Mouse (Mus musculus) heart, postnatal 0 days (tissue): ENCODE measurements around the gene Unkl. TPM values are rescaled to one million over a fixed set of nuclear protein-coding genes. Genes with fewer than 3 reads are reported as not detected.
"Not testable (repeated sequence)": the region's sequence is repeated elsewhere in the genome, so short reads cannot be mapped to it uniquely, and the experiment has no call there.

Experiments
- ATAC-seq: fragments of 200-750 bp; cut with Nextera tagmentation; 2 replicates; pipeline ENCODE4 v1.8.0; 2017; ENCODE audit warnings: low read depth, moderate number of reproducible peaks, moderate library complexity; ENCODE audit not compliant: insufficient read depth
- DNase-seq: peaks from one replicate; pipeline ENCODE4 v3.0.0-alpha.2; 2016; ENCODE audit warnings: low spot score
- H3K27ac ChIP-seq: fragments of 300-500 bp; sonication (generic); 2 replicates; pipeline ENCODE4 v1.5.1; 2014; ENCODE audit warnings: low read depth, mild to moderate bottlenecking
- H3K27me3 ChIP-seq: fragments of 300-500 bp; sonication (generic); 2 replicates; pipeline ENCODE4 v1.6.1; 2014; ENCODE audit warnings: low read length, mixed read lengths; ENCODE audit not compliant: control insufficient read depth, insufficient read depth
- H3K36me3 ChIP-seq: fragments of 300-500 bp; sonication (generic); replicated peaks from 2 replicates; pipeline ENCODE4 v1.6.1; 2014; ENCODE audit warnings: low read length, mixed read lengths; ENCODE audit not compliant: control insufficient read depth, insufficient read depth
- H3K4me1 ChIP-seq: fragments of 300-500 bp; sonication (generic); 2 replicates; pipeline ENCODE4 v1.6.1; 2014; ENCODE audit warnings: antibody characterized with exemption; ENCODE audit not compliant: control insufficient read depth, insufficient read depth
- H3K4me2 ChIP-seq: fragments of 300-500 bp; sonication (generic); 2 replicates; pipeline ENCODE4 v1.6.1; 2014; ENCODE audit warnings: low read depth, mild to moderate bottlenecking, low read length, moderate library complexity
- H3K4me3 ChIP-seq: fragments of 300-500 bp; sonication (generic); 2 replicates; pipeline ENCODE4 v1.5.1; 2014; ENCODE audit warnings: low read depth, low read length
- H3K9ac ChIP-seq: fragments of 300-500 bp; sonication (generic); replicated peaks from 2 replicates; pipeline ENCODE4 v1.6.1; 2014; ENCODE audit warnings: low read depth, low read length, mixed read lengths
- H3K9me3 ChIP-seq: fragments of 300-500 bp; sonication (generic); replicated peaks from 2 replicates; pipeline ENCODE4 v1.6.1; 2016; ENCODE audit warnings: low read length; ENCODE audit not compliant: control insufficient read depth
- CTCF ChIP-seq: IDR thresholded peaks from 2 replicates; pipeline ENCODE4 v1.5.1; 2016; ENCODE audit warnings: antibody characterized with exemption, control low read depth, low read depth
- EP300 ChIP-seq: IDR thresholded peaks from 2 replicates; pipeline ENCODE4 v1.6.1; 2016; ENCODE audit warnings: antibody characterized with exemption, low read depth
- WGBS: fragments of 180-500 bp; shearing (Covaris S2); extraction: QIAGEN DNeasy Blood & Tissue Kit; methylation state at CpG from one replicate; pipeline ENCODE4 v1.1.7; 2014; 5-methylcytosine and 5-hydroxymethylcytosine counted together
- polyA plus RNA-seq: library from polyadenylated mRNA; unstranded; fragments of >200 nt; fragmentation: Nextera tagmentation; extraction: Ambion mirVana; gene quantifications from 2 replicates; pipeline ENCODE4 v1.2.1, GENCODE M21; 2015
- total RNA-seq: library from RNA; depleted of rRNA; stranded (reverse); fragments of >200 nt; gene quantifications from 2 replicates; pipeline ENCODE4 v1.2.3, GENCODE M21; 2014; ENCODE audit warnings: low replicate concordance

The Unkl gene
- total and polyA plus RNA-seq, 2 experiments from 2014 or later = 2.8 to 3.2 TPM

- ATAC-seq = no peak
- 92% methylated on average over 4 of the region's 4 CpGs for WGBS
- no peak for DNase-seq
- Histone ChIP-seq H3K9me3 (no peaks in the 10 kb centered on the region), H3K4me1 (peaks cover 5% of the 10 kb centered on the region; the same call in 1 of the 2 replicates), H3K27me3 (no peaks in the 10 kb centered on the region), H3K4me3 (no peak overlapping the region), H3K27ac (no peak overlapping the region), H3K4me2 (no peak overlapping the region), H3K36me3 (peaks cover 24% of the 10 kb centered on the region), H3K9ac (no peak overlapping the region)
- TF ChIP-seq EP300 = no peak
- no peak for TF ChIP-seq CTCF
These were observed 37.5 kb downstream of the Unkl start for GRCm38 (mm10) chr17:25225659-25226058.

GRCm38 (mm10) chr17:25227991-25228390 is 39.8 kb downstream of the Unkl start:
- peaks cover 33% of the 10 kb centered on the region for H3K36me3 ChIP-seq
- DNase-seq = no peak
- H3K4me3 ChIP-seq = no peak overlapping the region
- H3K4me1 ChIP-seq = no peaks in the 10 kb centered on the region
- no peaks in the 10 kb centered on the region for H3K27me3 ChIP-seq
- no peak overlapping the region for H3K9ac ChIP-seq
- no peaks in the 10 kb centered on the region for H3K9me3 ChIP-seq
- no peak overlapping the region for H3K4me2 ChIP-seq
- TF ChIP-seq CTCF = no peak
- no peak for TF ChIP-seq EP300
- ATAC-seq = no peak
- WGBS = 86% methylated on average over 5 of the region's 5 CpGs
- H3K27ac ChIP-seq = no peak overlapping the region

- not testable (repeated sequence) for H3K27me3 ChIP-seq, H3K9me3 ChIP-seq, H3K4me1 ChIP-seq, H3K4me2 ChIP-seq, H3K4me3 ChIP-seq, H3K9ac ChIP-seq, DNase-seq, H3K27ac ChIP-seq
- 72% methylated on average over 15 of the region's 17 CpGs for WGBS
- peaks cover 40% of the 10 kb centered on the region for H3K36me3 ChIP-seq
- ATAC-seq = peak; percentile 67
These were observed 41.9 kb downstream of the Unkl start for GRCm38 (mm10) chr17:25230014-25230655.

- no peaks in the 10 kb centered on the region for H3K27me3 ChIP-seq
- H3K27ac ChIP-seq = no peak overlapping the region
- peaks cover 44% of the 10 kb centered on the region for H3K36me3 ChIP-seq
- H3K4me3 ChIP-seq = no peak overlapping the region
- no peak for ATAC-seq
- no peaks in the 10 kb centered on the region for H3K4me1 ChIP-seq
- no peak for TF ChIP-seq CTCF
- TF ChIP-seq EP300 = no peak
- H3K4me2 ChIP-seq = no peak overlapping the region
- no peak overlapping the region for H3K9ac ChIP-seq
- 82% methylated on average over 3 of the region's 3 CpGs for WGBS
- H3K9me3 ChIP-seq = no peaks in the 10 kb centered on the region
- no peak for DNase-seq
These were observed 42.5 kb downstream of the Unkl start for GRCm38 (mm10) chr17:25230700-25231099.

- peaks cover 39% of the 10 kb centered on the region for H3K36me3 ChIP-seq
- 88% methylated on average over 5 of the region's 11 CpGs for WGBS
- peak; percentile 68; the same call in 1 of the 2 replicates for ATAC-seq
These were observed 43.4 kb downstream of the Unkl start for GRCm38 (mm10) chr17:25231621-25232020.

GRCm38 (mm10) chr17:25235635-25236034 is 47.4 kb downstream of the Unkl start:
- 87% methylated on average over 9 of the region's 9 CpGs for WGBS
- H3K9ac ChIP-seq = no peak overlapping the region
- no peak overlapping the region for H3K4me2 ChIP-seq
- H3K9me3 ChIP-seq = no peaks in the 10 kb centered on the region
- TF ChIP-seq CTCF (no peak), EP300 (no peak)
- H3K4me1 ChIP-seq = peaks cover 7% of the 10 kb centered on the region
- ATAC-seq = no peak
- no peak overlapping the region for H3K4me3 ChIP-seq
- no peak for DNase-seq
- no peak overlapping the region for H3K27ac ChIP-seq
- H3K27me3 ChIP-seq = no peaks in the 10 kb centered on the region
- H3K36me3 ChIP-seq = peaks cover 20% of the 10 kb centered on the region

More at GRCm38 (mm10) chr17:25231621-25232020, 43.4 kb downstream of the Unkl start:
- not testable (repeated sequence) for H3K9me3 ChIP-seq, H3K27ac ChIP-seq, H3K9ac ChIP-seq, DNase-seq, H3K4me3 ChIP-seq, H3K4me2 ChIP-seq, H3K27me3 ChIP-seq, H3K4me1 ChIP-seq
